Mouse (Mus musculus): ENCODE data around the gene Olfr479. TPM values are rescaled to one million over a fixed set of nuclear protein-coding genes. Genes with fewer than 3 reads are reported as not detected.
"Not testable (repeated sequence)": the region's sequence is repeated elsewhere in the genome, so short reads cannot be mapped to it uniquely, and the experiment has no call there.

Gene Olfr479
- not detected in 2 replicates for polyA plus RNA-seq (2016; fragmentation: Nextera tagmentation; extraction: Ambion mirVana)

- WGBS (ENCODE audit: insufficient replicate concordance) = 69% methylated on average over 2 of the region's 2 CpGs
- Histone ChIP-seq H3K9me3 (replicated peaks) (no peaks in the 10 kb centered on the region), H3K4me3 (no peak within 1 kb of the TSS), H3K4me1 (no peaks in the 10 kb centered on the region), H3K27me3 (replicated peaks) (no peaks in the 10 kb centered on the region), H3K9ac (no peak within 1 kb of the TSS), H3K4me2 (no peak within 1 kb of the TSS), H3K27ac (no peak within 1 kb of the TSS), H3K36me3 (no peaks in the 10 kb centered on the region)
- no peak for ATAC-seq
Observed at GRCm38 (mm10) chr7:108050393-108050792, at the start of gene Olfr479. Olfr479 (plus strand) TSS chr7:108050693.

GRCm38 (mm10) chr7:108014256-108014655 is 36.2 kb upstream of the Olfr479 start:
- H3K36me3 ChIP-seq; H3K4me1 ChIP-seq; H3K9me3 ChIP-seq (replicated peaks); H3K9ac ChIP-seq; ATAC-seq; H3K4me2 ChIP-seq; H3K27me3 ChIP-seq (replicated peaks); H3K4me3 ChIP-seq; H3K27ac ChIP-seq: not testable (repeated sequence)

- no peak within 1 kb of the TSS for H3K4me3 ChIP-seq
- H3K36me3 ChIP-seq = no peaks in the 10 kb centered on the region
- no peak within 1 kb of the TSS for H3K4me2 ChIP-seq
- ATAC-seq = no peak
- H3K4me1 ChIP-seq = no peaks in the 10 kb centered on the region
- H3K27ac ChIP-seq = no peak within 1 kb of the TSS
- H3K27me3 ChIP-seq (replicated peaks) = no peaks in the 10 kb centered on the region
- WGBS (ENCODE audit: insufficient replicate concordance) = 58% methylated on average over 3 of the region's 3 CpGs
- H3K9ac ChIP-seq = no peak within 1 kb of the TSS
- H3K9me3 ChIP-seq (replicated peaks) = no peaks in the 10 kb centered on the region
Observed at GRCm38 (mm10) chr7:108033889-108034288, 16.6 kb upstream of the Olfr479 start, which contains the start of gene Olfr478. Olfr478 (minus strand) TSS chr7:108033989.

- H3K4me1 ChIP-seq = no peaks in the 10 kb centered on the region
- H3K27me3 ChIP-seq (replicated peaks) = no peaks in the 10 kb centered on the region
- H3K9me3 ChIP-seq (replicated peaks) = peaks cover 3% of the 10 kb centered on the region; the same call in 1 of the 2 replicates
- H3K36me3 ChIP-seq = no peaks in the 10 kb centered on the region
- H3K4me3 ChIP-seq = no peak within 1 kb of the TSS
- H3K27ac ChIP-seq = no peak within 1 kb of the TSS
- WGBS (ENCODE audit: insufficient replicate concordance) = 70% methylated on average over 1 of the region's 1 CpGs
- H3K4me2 ChIP-seq = no peak within 1 kb of the TSS
- no peak for ATAC-seq
- H3K9ac ChIP-seq = no peak within 1 kb of the TSS
Observed at GRCm38 (mm10) chr7:108067246-108067645, 16.8 kb downstream of the Olfr479 start, which contains the start of gene Olfr480. Olfr480 (minus strand) TSS chr7:108067346.

- Histone ChIP-seq H3K27ac (no peak within 1 kb of the TSS), H3K4me1 (no peaks in the 10 kb centered on the region), H3K4me2 (no peak within 1 kb of the TSS), H3K9me3 (replicated peaks) (no peaks in the 10 kb centered on the region), H3K4me3 (no peak within 1 kb of the TSS), H3K27me3 (replicated peaks) (no peaks in the 10 kb centered on the region), H3K36me3 (no peaks in the 10 kb centered on the region), H3K9ac (no peak within 1 kb of the TSS)
- ATAC-seq = no peak
Observed at GRCm38 (mm10) chr7:108079555-108079954, 29.1 kb downstream of the Olfr479 start, which contains the start of gene Olfr481. Olfr481 (plus strand) TSS chr7:108079855.

GRCm38 (mm10) chr7:108097486-108097885 is 47.0 kb downstream of the Olfr479 start, which contains the start of gene Olfr482:
Olfr482 (minus strand) TSS chr7:108097586.
- no peak within 1 kb of the TSS for H3K9ac ChIP-seq
- no peak within 1 kb of the TSS for H3K4me3 ChIP-seq
- H3K4me2 ChIP-seq = no peak within 1 kb of the TSS
- 54% methylated on average over 1 of the region's 1 CpGs for WGBS (ENCODE audit: insufficient replicate concordance)
- no peak for ATAC-seq
- H3K36me3 ChIP-seq = no peaks in the 10 kb centered on the region
- H3K9me3 ChIP-seq (replicated peaks) = no peaks in the 10 kb centered on the region
- no peaks in the 10 kb centered on the region for H3K27me3 ChIP-seq (replicated peaks)
- H3K4me1 ChIP-seq = no peaks in the 10 kb centered on the region
- H3K27ac ChIP-seq = no peak within 1 kb of the TSS

GRCm38 (mm10) chr7:108100549-108100948 is 50.1 kb downstream of the Olfr479 start, which contains the start of gene Olfr483:
Olfr483 (plus strand) TSS chr7:108100849.
- 54% methylated on average over 1 of the region's 1 CpGs for WGBS (ENCODE audit: insufficient replicate concordance)
- no peak within 1 kb of the TSS for H3K9ac ChIP-seq
- no peak within 1 kb of the TSS for H3K4me3 ChIP-seq
- H3K4me1 ChIP-seq = no peaks in the 10 kb centered on the region
- H3K4me2 ChIP-seq = no peak within 1 kb of the TSS
- H3K36me3 ChIP-seq = no peaks in the 10 kb centered on the region
- no peak for ATAC-seq
- H3K27ac ChIP-seq = no peak within 1 kb of the TSS
- H3K9me3 ChIP-seq (replicated peaks) = no peaks in the 10 kb centered on the region
- no peaks in the 10 kb centered on the region for H3K27me3 ChIP-seq (replicated peaks)

Other genes with a start within 250 kb of the Olfr479 start
- not detected in 2 replicates for gene Ovch2, start 249.5 kb upstream of the Olfr479 start, polyA plus RNA-seq (2016; fragmentation: Nextera tagmentation; extraction: Ambion mirVana)
- gene Olfr467, start 238.4 kb upstream of the Olfr479 start, polyA plus RNA-seq (2016; fragmentation: Nextera tagmentation; extraction: Ambion mirVana) = not detected in 2 replicates
- not detected in 2 replicates for gene Olfr469, start 225.2 kb upstream of the Olfr479 start, polyA plus RNA-seq (2016; fragmentation: Nextera tagmentation; extraction: Ambion mirVana)
- not detected in 2 replicates for gene Olfr470, start 203.2 kb upstream of the Olfr479 start, polyA plus RNA-seq (2016; fragmentation: Nextera tagmentation; extraction: Ambion mirVana)
- gene Olfr472, start 152.8 kb upstream of the Olfr479 start, polyA plus RNA-seq (2016; fragmentation: Nextera tagmentation; extraction: Ambion mirVana) = not detected in 2 replicates
- not detected in 2 replicates for gene Olfr473, start 120.2 kb upstream of the Olfr479 start, polyA plus RNA-seq (2016; fragmentation: Nextera tagmentation; extraction: Ambion mirVana)
- gene Olfr474, start 96.0 kb upstream of the Olfr479 start, polyA plus RNA-seq (2016; fragmentation: Nextera tagmentation; extraction: Ambion mirVana) = not detected in 2 replicates
- not detected in 2 replicates for gene Olfr476, start 85.9 kb upstream of the Olfr479 start, polyA plus RNA-seq (2016; fragmentation: Nextera tagmentation; extraction: Ambion mirVana)
- not detected in 2 replicates for gene Olfr477, start 64.0 kb upstream of the Olfr479 start, polyA plus RNA-seq (2016; fragmentation: Nextera tagmentation; extraction: Ambion mirVana)
- gene Olfr478, start 16.7 kb upstream of the Olfr479 start, polyA plus RNA-seq (2016; fragmentation: Nextera tagmentation; extraction: Ambion mirVana) = not detected in 2 replicates
- not detected in 2 replicates for gene Olfr480, start 16.7 kb downstream of the Olfr479 start, polyA plus RNA-seq (2016; fragmentation: Nextera tagmentation; extraction: Ambion mirVana)
- not detected in 2 replicates for gene Olfr481, start 29.2 kb downstream of the Olfr479 start, polyA plus RNA-seq (2016; fragmentation: Nextera tagmentation; extraction: Ambion mirVana)
- gene Olfr482, start 46.9 kb downstream of the Olfr479 start, polyA plus RNA-seq (2016; fragmentation: Nextera tagmentation; extraction: Ambion mirVana) = 0.06 and 0.07 TPM in 2 replicates
- not detected in 2 replicates for gene Olfr483, start 50.2 kb downstream of the Olfr479 start, polyA plus RNA-seq (2016; fragmentation: Nextera tagmentation; extraction: Ambion mirVana)
- not detected in 2 replicates for gene Olfr484, start 76.8 kb downstream of the Olfr479 start, polyA plus RNA-seq (2016; fragmentation: Nextera tagmentation; extraction: Ambion mirVana)
- not detected in 2 replicates for gene Olfr485, start 109.2 kb downstream of the Olfr479 start, polyA plus RNA-seq (2016; fragmentation: Nextera tagmentation; extraction: Ambion mirVana)
- gene Olfr486, start 122.0 kb downstream of the Olfr479 start, polyA plus RNA-seq (2016; fragmentation: Nextera tagmentation; extraction: Ambion mirVana) = not detected in 2 replicates
- gene Olfr487, start 163.9 kb downstream of the Olfr479 start, polyA plus RNA-seq (2016; fragmentation: Nextera tagmentation; extraction: Ambion mirVana) = not detected in 2 replicates
- not detected in 2 replicates for gene Olfr488, start 207.7 kb downstream of the Olfr479 start, polyA plus RNA-seq (2016; fragmentation: Nextera tagmentation; extraction: Ambion mirVana)
- not detected in 2 replicates for gene Olfr490, start 238.2 kb downstream of the Olfr479 start, polyA plus RNA-seq (2016; fragmentation: Nextera tagmentation; extraction: Ambion mirVana)

Data from liver, embryonic 12.5 days (tissue).